Mouse (Mus musculus) liver, postnatal 0 days (tissue): ENCODE measurements at regions not wholly inside any gene's neighbourhood (a gene's known extent, or its start where the extent isn't known, plus 50 kb on each side); places are given as distances from the start of the nearest gene placed in this dataset.

ENCODE experiments used
- CTCF ChIP-seq: sonication (generic); IDR thresholded peaks from 2 replicates; pipeline ENCODE4 v1.5.1; 2016; ENCODE audit warnings: antibody characterized with exemption, low read depth
- EP300 ChIP-seq: IDR thresholded peaks from 2 replicates; pipeline ENCODE4 v1.6.1; 2016; ENCODE audit warnings: antibody characterized with exemption, low read depth, mild to moderate bottlenecking

DNA sequence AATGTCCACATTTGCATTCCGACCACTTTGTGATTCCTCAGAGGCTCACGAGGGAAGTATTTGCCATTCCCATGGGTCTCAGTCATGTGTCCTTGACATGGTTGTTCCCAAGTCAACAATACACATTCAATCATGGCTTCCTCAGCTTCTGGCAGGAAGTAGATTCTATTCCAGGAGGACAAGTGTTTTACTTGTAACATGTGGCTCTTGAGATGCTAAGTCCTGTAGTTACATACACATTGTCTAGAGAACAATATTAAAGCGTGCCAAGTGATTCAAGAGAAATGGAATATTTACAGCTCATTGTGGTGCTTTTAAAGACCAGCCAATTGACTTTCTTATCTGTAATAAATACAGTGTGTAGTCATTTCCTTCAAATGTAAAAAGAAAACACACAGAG is 66.7 kb upstream of the Pcsk5 start:
- TF ChIP-seq CTCF (no peak), EP300 (no peak)
